12 mouse cellular contexts compared by ENCODE assay signal in genomic region chr1:100416658-100417224, GRCm38 (mm10).
DNase-seq lines count a peak whose midpoint lies in the region; ATAC-seq and TF ChIP-seq lines count a peak whose summit lies in the region.
"Had no signal": no experiment of that assay in that cellular context is flagged by ENCODE, and none has a peak within 500 bp of the region (broad histone marks: within the 10 kb centered on the region; RNA-seq: fewer than 3 reads in every experiment).

No protein-coding gene starts in this region.

- TF ChIP-seq CTCF in lung, embryonic 14.5 days (IDR thresholded peaks at IDR 0.05; ENCODE audit: low read depth), result no peak
- TF ChIP-seq CTCF in lung, adult 2 months (IDR thresholded peaks at IDR 0.05; ENCODE audit: insufficient read depth, low read length), result no peak

- no peak overlapping the region for H3K4me3 ChIP-seq in lung, embryonic 14.5 days (ENCODE audit: low read depth, low read length)
- H3K4me3 ChIP-seq in lung, adult 2 months (replicated peaks; ENCODE audit: extremely low read depth, low read depth, low read length), result no peak overlapping the region
- H3K4me3 ChIP-seq in neural tube, embryonic 14.5 days (ENCODE audit: low read depth, low read length), result no peak overlapping the region
- H3K4me3 ChIP-seq: erythroblast, embryonic 14.5 days had no signal

- H3K9ac ChIP-seq in lung, embryonic 14.5 days, result no peak overlapping the region
- no peak overlapping the region for H3K9ac ChIP-seq in neural tube, embryonic 14.5 days (replicated peaks; ENCODE audit: low read depth, low read length)

- ATAC-seq in lung, embryonic 14.5 days (ENCODE audit: insufficient read depth), result peak; percentile 82; the same call in 1 of the 2 replicates
- peak; percentile 88 for ATAC-seq in neural tube, embryonic 14.5 days (ENCODE audit: low read depth)
- ATAC-seq: intestine, postnatal 0 days had no signal

- no peaks in the 10 kb centered on the region for H3K36me3 ChIP-seq in lung, embryonic 14.5 days (ENCODE audit: insufficient read depth)
- H3K36me3 ChIP-seq in neural tube, embryonic 14.5 days (ENCODE audit: control insufficient read depth, insufficient read depth, low read length), result no peaks in the 10 kb centered on the region

- H3K9me3 ChIP-seq in lung, embryonic 14.5 days (ENCODE audit: low read depth, low read length), result no peaks in the 10 kb centered on the region
- H3K9me3 ChIP-seq in neural tube, embryonic 14.5 days (ENCODE audit: control insufficient read depth, low read length), result no peaks in the 10 kb centered on the region

- H3K27me3 ChIP-seq in lung, embryonic 14.5 days (ENCODE audit: insufficient read depth, low read length), result no peaks in the 10 kb centered on the region
- H3K27me3 ChIP-seq in neural tube, embryonic 14.5 days (ENCODE audit: control insufficient read depth, insufficient read depth, low read length), result no peaks in the 10 kb centered on the region

- H3K4me2 ChIP-seq in lung, embryonic 14.5 days, result no peak overlapping the region
- H3K4me2 ChIP-seq in neural tube, embryonic 14.5 days (ENCODE audit: low read depth, low read length), result no peak overlapping the region

- no peaks in the 10 kb centered on the region for H3K4me1 ChIP-seq in lung, embryonic 14.5 days (ENCODE audit: insufficient read depth)
- no peaks in the 10 kb centered on the region for H3K4me1 ChIP-seq in lung, adult 2 months (ENCODE audit: control insufficient read depth, insufficient read depth, low read length)
- no peaks in the 10 kb centered on the region for H3K4me1 ChIP-seq in neural tube, embryonic 14.5 days (ENCODE audit: control insufficient read depth, insufficient read depth, low read length)

- TF ChIP-seq POLR2A in lung, adult 2 months (IDR thresholded peaks at IDR 0.05; ENCODE audit: borderline replicate concordance, extremely low read depth, low read depth, low read length), result no peak

- peak; percentile 5 for DNase-seq in embryo, embryonic 11 days
- no peak for DNase-seq in embryo, embryonic 9.5 days (ENCODE audit: extremely low spot score)
- DNase-seq in lung, embryonic 14.5 days, result peak; percentile 54
- DNase-seq in lung, adult 2 months, result no peak
- peak; percentile 8 for DNase-seq in heart, postnatal 4 days
- DNase-seq in frontal cortex, postnatal 10 days (ENCODE audit: low spot score in 2 of 2), result no peak
- no peak for DNase-seq in thymus, adult 18-20 months
- DNase-seq: adrenal gland, postnatal 25 days; cerebellum, adult 18-20 months had no signal

- H3K27ac ChIP-seq in lung, embryonic 14.5 days (ENCODE audit: low read depth), result no peak overlapping the region
- peak overlapping the region; percentile 48; the same call in 1 of the 2 replicates for H3K27ac ChIP-seq in neural tube, embryonic 14.5 days (ENCODE audit: low read depth, low read length)

Comparison
In these comparisons a context has a peak if more than half of its experiments do, and no peak if none do; other contexts are left out.
1. DNase-seq: peak in embryo, embryonic 11 days (single experiment), lung, embryonic 14.5 days (single experiment) and heart, postnatal 4 days (single experiment); none in embryo, embryonic 9.5 days (single experiment), lung, adult 2 months (single experiment), frontal cortex, postnatal 10 days (0 of 2) and thymus, adult 18-20 months (0 of 2).